Mouse (Mus musculus) small intestine, adult 2 months (tissue): ENCODE measurements around the gene Mphosph9.

Experiments
- CTCF ChIP-seq: fragments of 200-500 bp; IDR thresholded peaks from 2 replicates; pipeline ENCODE4 v1.5.1; 2012; ENCODE audit warnings: low read depth, mild to moderate bottlenecking, control low read depth, inconsistent platforms, low read length, moderate library complexity, mixed read lengths; ENCODE audit not compliant: insufficient replicate concordance, insufficient read length; ENCODE audit errors: extremely low read depth
- POLR2A ChIP-seq: fragments of 200-500 bp; IDR thresholded peaks from 2 replicates; pipeline ENCODE4 v1.6.1; 2012; ENCODE audit warnings: low read depth, mild to moderate bottlenecking, control low read depth, inconsistent platforms, low read length, moderate library complexity

GRCm38 (mm10) chr5:124251070-124251469 lies 76.7 kb downstream of the Mphosph9 start:
- TF ChIP-seq POLR2A (no peak), CTCF (no peak)
